Mouse (Mus musculus) 3T3-L1 (cell line): ENCODE measurements at regions not wholly inside any gene's neighbourhood (a gene's known extent, or its start where the extent isn't known, plus 50 kb on each side); places are given as distances from the start of the nearest gene placed in this dataset.
"Not testable (repeated sequence)": the region's sequence is repeated elsewhere in the genome, so short reads cannot be mapped to it uniquely, and the experiment has no call there.

Experiments
- DNase-seq: peaks from one replicate; pipeline ENCODE4 v3.0.0-alpha.2; 2015; ENCODE audit warnings: low read depth, low spot score

GRCm38 (mm10) chr1:113932492-113932891 lies 1752.1 kb upstream of the Cntnap5a start:
- no peak for DNase-seq

GRCm38 (mm10) chr1:113958016-113958751 lies 1726.4 kb upstream of the Cntnap5a start:
- no peak for DNase-seq

- not testable (repeated sequence) for DNase-seq
These were observed 1725.3 kb upstream of the Cntnap5a start for GRCm38 (mm10) chr1:113959267-113959666.

GRCm38 (mm10) chr1:113963931-113964330 lies 1720.6 kb upstream of the Cntnap5a start:
- not testable (repeated sequence) for DNase-seq

- DNase-seq: no peak
These were observed 1720.1 kb upstream of the Cntnap5a start for GRCm38 (mm10) chr1:113964431-113964830.

- DNase-seq: no peak
These were observed 1713.9 kb upstream of the Cntnap5a start for GRCm38 (mm10) chr1:113970617-113971016.

GRCm38 (mm10) chr1:113980111-113980510 lies 1704.4 kb upstream of the Cntnap5a start:
- no peak for DNase-seq

GRCm38 (mm10) chr1:113989676-113990296 lies 1694.8 kb upstream of the Cntnap5a start:
- no peak for DNase-seq

GRCm38 (mm10) chr1:113992488-113992887 lies 1692.1 kb upstream of the Cntnap5a start:
- no peak for DNase-seq

- no peak for DNase-seq
These were observed 1646.7 kb upstream of the Cntnap5a start for GRCm38 (mm10) chr1:114037877-114038276.

- peak; percentile 69 for DNase-seq
These were observed 1645.2 kb upstream of the Cntnap5a start for GRCm38 (mm10) chr1:114039383-114039782.

- no peak for DNase-seq
These were observed 1621.5 kb upstream of the Cntnap5a start for GRCm38 (mm10) chr1:114063097-114063496.

- DNase-seq: no peak
These were observed 1610.0 kb upstream of the Cntnap5a start for GRCm38 (mm10) chr1:114074506-114074905.
